Mouse (Mus musculus) heart, adult 2 months (tissue): ENCODE data around the gene Ppp1r7. TPM values are rescaled to one million over a fixed set of nuclear protein-coding genes. Genes with fewer than 3 reads are reported as not detected.
A peak's percentile ranks its signal among the peaks of the same experiment; 100 is the strongest.

Experiments used
- DNase-seq, 2 experiments: peaks; one replicate each; pipeline ENCODE4 v3.0.0; 2021
- H3K27ac ChIP-seq: fragments of 200-600 bp; 2 replicates; pipeline ENCODE4 v1.8.1; 2022
- H3K27me3 ChIP-seq: fragments of 200-500 bp; 2 replicates; pipeline ENCODE4 v1.6.1; 2012; ENCODE audit warnings: mild to moderate bottlenecking, low read length, inconsistent platforms, mixed read lengths; ENCODE audit not compliant: control insufficient read depth, insufficient read depth
- H3K36me3 ChIP-seq: fragments of 200-500 bp; 2 replicates; pipeline ENCODE4 v1.6.1; 2012; ENCODE audit warnings: low read length, inconsistent platforms; ENCODE audit not compliant: control insufficient read depth, insufficient read depth
- H3K4me1 ChIP-seq: fragments of 200-500 bp; 2 replicates; pipeline ENCODE4 v1.6.1; 2011; ENCODE audit warnings: low read length; ENCODE audit not compliant: control insufficient read depth, insufficient read depth
- H3K4me3 ChIP-seq: fragments of 200-600 bp; 2 replicates; pipeline ENCODE4 v1.8.1; 2022
- H3K79me2 ChIP-seq: fragments of 200-500 bp; replicated peaks from 2 replicates; pipeline ENCODE4 v1.6.1; 2012; ENCODE audit warnings: mild to moderate bottlenecking, inconsistent platforms, low read length, moderate library complexity, mixed read lengths; ENCODE audit not compliant: control insufficient read depth, insufficient read depth
- H3K9ac ChIP-seq: fragments of 200-500 bp; 2 replicates; pipeline ENCODE4 v1.6.1; 2012; ENCODE audit warnings: low read depth, mild to moderate bottlenecking, control low read depth, inconsistent platforms, low read length, mixed read lengths
- CTCF ChIP-seq: fragments of 200-600 bp; IDR thresholded peaks from 2 replicates; pipeline ENCODE4 v1.8.1; 2022; ENCODE audit warnings: antibody characterized with exemption, mild to moderate bottlenecking, moderate library complexity
- EP300 ChIP-seq: fragments of 200-500 bp; IDR thresholded peaks from 2 replicates; pipeline ENCODE4 v1.6.1; 2011; ENCODE audit warnings: low read depth, low read length, control low read depth; ENCODE audit not compliant: insufficient read depth
- POLR2A ChIP-seq: fragments of 200-500 bp; IDR thresholded peaks from 2 replicates; pipeline ENCODE4 v1.6.1; 2011; ENCODE audit warnings: mild to moderate bottlenecking, low read depth, low read length, control low read depth; ENCODE audit not compliant: insufficient read depth
- WGBS: fragments of 180-500 bp; shearing (Covaris S2); methylation state at CpG from one replicate; pipeline ENCODE4 v1.1.7; 2018; 5-methylcytosine and 5-hydroxymethylcytosine counted together
- intact Hi-C: fragments of 180-260 bp; cut with DNase I; formaldehyde crosslinking; loops from one replicate; pipeline ENCODE4 v1.15.1; 2025
- microRNA-seq, 2 experiments: library from miRNA; unstranded; fragments of <30 nt; microRNA quantifications; one replicate each; pipeline ENCODE4 v1.2.0; 2021
- polyA plus RNA-seq: library from polyadenylated mRNA; depleted of rRNA; stranded (reverse); fragments of >200 nt; gene quantifications from 2 replicates; pipeline ENCODE4 v1.2.3, GENCODE M21; 2012; rRNA removed
- total RNA-seq, 2 experiments: library from RNA; stranded (reverse); gene quantifications; 2 replicates each; pipeline ENCODE4 v1.2.3; 2021

The Ppp1r7 gene
- total and polyA plus RNA-seq, 3 experiments, result 2.9 to 24.1 (median 22.7) TPM

GRCm38 (mm10) chr1:93387198-93387597 is 44.5 kb downstream of the Ppp1r7 start:
- no peak overlapping the region for H3K27ac ChIP-seq
- intact Hi-C loops, result no loop called here
- no peaks in the 10 kb centered on the region for H3K36me3 ChIP-seq
- TF ChIP-seq CTCF (no peak), POLR2A (no peak)
- H3K4me3 ChIP-seq, result no peak overlapping the region
- no peak for DNase-seq
- no peaks in the 10 kb centered on the region for H3K79me2 ChIP-seq
- H3K27me3 ChIP-seq, result peaks cover 2% of the 10 kb centered on the region; the same call in 1 of the 2 replicates
- WGBS, result 71% methylated on average over 2 of the region's 2 CpGs
- H3K9ac ChIP-seq, result no peak overlapping the region
- no peaks in the 10 kb centered on the region for H3K4me1 ChIP-seq

DNA sequence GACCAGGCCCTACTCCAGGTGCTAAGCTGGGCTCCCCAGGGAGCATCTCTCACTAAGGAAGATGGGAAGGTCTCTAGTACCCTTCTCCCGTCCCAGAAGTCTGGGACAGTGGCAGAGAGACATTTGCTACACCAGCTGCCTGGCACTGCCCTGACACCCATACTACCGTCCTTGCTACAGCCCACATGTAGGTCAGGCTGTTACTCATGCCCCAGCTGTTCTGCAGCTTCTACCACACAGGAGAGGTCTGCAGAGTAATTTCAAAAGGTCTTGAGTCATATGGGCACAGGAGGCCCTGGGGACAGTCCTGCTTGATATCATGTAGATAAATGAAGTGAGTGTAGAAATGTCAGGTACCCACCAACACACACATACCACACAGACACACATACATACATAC is 46.3 kb downstream of the Ppp1r7 start:
- no peak for TF ChIP-seq EP300
- TF ChIP-seq POLR2A, result no peak
- TF ChIP-seq CTCF, result no peak
- intact Hi-C loops, result no loop called here
- H3K27ac ChIP-seq, result no peak overlapping the region
- no peaks in the 10 kb centered on the region for H3K79me2 ChIP-seq
- no peak overlapping the region for H3K4me3 ChIP-seq
- DNase-seq, result no peak
- H3K9ac ChIP-seq, result no peak overlapping the region
- WGBS, result 71% methylated on average over 2 of the region's 2 CpGs
- no peaks in the 10 kb centered on the region for H3K4me1 ChIP-seq
- H3K36me3 ChIP-seq, result no peaks in the 10 kb centered on the region
- H3K27me3 ChIP-seq, result peaks cover 2% of the 10 kb centered on the region; the same call in 1 of the 2 replicates

DNA sequence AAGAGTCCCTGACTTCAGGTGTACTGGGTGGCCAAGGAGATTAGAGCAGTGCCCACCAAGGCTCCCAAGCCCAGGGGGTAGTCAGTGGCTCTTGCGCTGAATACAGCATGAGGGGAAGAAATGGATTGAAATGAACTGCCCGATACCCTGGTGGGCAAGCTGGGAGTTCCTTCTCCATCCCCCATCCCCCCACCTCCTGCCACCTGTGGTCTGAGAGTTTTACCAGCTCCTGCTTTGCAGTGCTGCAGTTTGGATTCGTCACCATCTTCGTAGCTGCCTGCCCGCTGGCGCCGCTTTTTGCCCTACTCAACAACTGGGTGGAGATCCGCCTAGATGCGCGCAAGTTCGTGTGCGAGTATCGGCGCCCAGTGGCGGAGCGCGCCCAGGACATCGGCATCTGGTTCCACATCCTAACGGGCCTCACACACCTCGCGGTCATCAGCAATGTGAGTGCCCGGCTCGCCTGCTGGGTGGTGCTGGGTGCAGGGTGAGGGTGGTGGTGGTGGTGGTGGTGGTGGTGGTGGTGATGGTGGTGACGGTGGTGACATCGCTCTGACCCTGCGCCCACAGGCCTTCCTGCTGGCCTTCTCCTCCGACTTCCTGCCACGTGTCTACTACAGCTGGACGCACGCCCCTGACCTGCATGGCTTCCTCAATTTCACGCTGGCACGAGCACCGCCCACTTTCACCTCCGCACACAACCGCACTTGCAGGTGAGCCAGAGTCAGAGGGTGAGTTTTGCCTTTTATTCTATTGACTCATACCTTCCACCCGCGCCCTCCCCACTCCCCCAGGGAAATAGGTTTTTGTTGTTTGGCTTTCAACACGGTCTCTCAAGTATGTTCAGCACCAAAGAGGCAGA is 58.8 kb downstream of the Ppp1r7 start:
- Histone ChIP-seq H3K36me3 (no peaks in the 10 kb centered on the region), H3K4me1 (peaks cover 1% of the 10 kb centered on the region; the same call in 1 of the 2 replicates), H3K4me3 (no peak overlapping the region), H3K27ac (no peak overlapping the region), H3K27me3 (no peaks in the 10 kb centered on the region), H3K79me2 (no peaks in the 10 kb centered on the region), H3K9ac (no peak overlapping the region)
- intact Hi-C loops, result no loop called here
- WGBS, result 17% methylated on average over 38 of the region's 38 CpGs
- DNase-seq, result peak; percentile 26 to 36
- no peak for TF ChIP-seq CTCF
- no peak for TF ChIP-seq POLR2A
- TF ChIP-seq EP300, result no peak

GRCm38 (mm10) chr1:93403403-93403802 is 60.7 kb downstream of the Ppp1r7 start:
- TF ChIP-seq EP300 (no peak), POLR2A (no peak), CTCF (no peak)

More at GRCm38 (mm10) chr1:93403403-93403802, 60.7 kb downstream of the Ppp1r7 start:
- intact Hi-C loops, result no loop called here
- Histone ChIP-seq H3K79me2 (no peaks in the 10 kb centered on the region), H3K27ac (no peak overlapping the region), H3K9ac (no peak overlapping the region), H3K27me3 (no peaks in the 10 kb centered on the region), H3K4me1 (peaks cover 1% of the 10 kb centered on the region; the same call in 1 of the 2 replicates), H3K4me3 (no peak overlapping the region), H3K36me3 (no peaks in the 10 kb centered on the region)
- DNase-seq, result no peak
- WGBS, result 69% methylated on average over 4 of the region's 4 CpGs

Small RNA genes lying within 50 kb of the gene (microRNA-seq; reads per million reads assigned to microRNA genes)
- gene Mir6345 (0 reads per million in 2 experiments), gene Mir6902 (0 to 0.39 reads per million in 2 experiments)

Other genes with a start within 250 kb of the Ppp1r7 start
- 1 to 10 TPM; 1.2 to 2.0 TPM for gene Kif1a, start 240.9 kb upstream of the Ppp1r7 start, total RNA-seq
- gene Kif1a, start 240.9 kb upstream of the Ppp1r7 start, polyA plus RNA-seq, result 1.4 and 1.8 TPM in 2 replicates
- gene Agxt, start 207.6 kb upstream of the Ppp1r7 start, total RNA-seq, result not detected
- 0.23 TPM in 1 of 2 replicates, not detected in the other for gene Agxt, start 207.6 kb upstream of the Ppp1r7 start, polyA plus RNA-seq
- not detected for gene 2310007B03Rik, start 181.9 kb upstream of the Ppp1r7 start, total RNA-seq
- 0.82 TPM in 1 of 2 replicates, not detected in the other for gene 2310007B03Rik, start 181.9 kb upstream of the Ppp1r7 start, polyA plus RNA-seq
- gene Crocc2, start 174.1 kb upstream of the Ppp1r7 start, total RNA-seq, result under 1 TPM in 1 of 2 experiments, not detected in 1; 0.09 TPM
- 0.20 and 0.35 TPM in 2 replicates for gene Crocc2, start 174.1 kb upstream of the Ppp1r7 start, polyA plus RNA-seq
- gene Sned1, start 107.0 kb upstream of the Ppp1r7 start, total RNA-seq, result 1 to 10 TPM; 7.2 to 7.6 TPM
- 8.9 and 14.3 TPM in 2 replicates for gene Sned1, start 107.0 kb upstream of the Ppp1r7 start, polyA plus RNA-seq
- gene Mterf4, start 36.9 kb upstream of the Ppp1r7 start, total RNA-seq, result 10 to 100 TPM; 13.6 to 14.6 TPM
- gene Mterf4, start 36.9 kb upstream of the Ppp1r7 start, polyA plus RNA-seq, result 8.9 and 12.0 TPM in 2 replicates
- under 1 TPM; 0.10 to 0.27 TPM for gene Pask, start 628 bp downstream of the Ppp1r7 start, total RNA-seq
- 0.39 and 1.00 TPM in 2 replicates for gene Pask, start 628 bp downstream of the Ppp1r7 start, polyA plus RNA-seq
- not detected for gene Ano7, start 31.1 kb downstream of the Ppp1r7 start, total RNA-seq
- 0.04 TPM in 1 of 2 replicates, not detected in the other for gene Ano7, start 31.1 kb downstream of the Ppp1r7 start, polyA plus RNA-seq
- gene Hdlbp, start 136.0 kb downstream of the Ppp1r7 start, total RNA-seq, result 100 to 1,000 TPM; 507 to 604 TPM
- gene Hdlbp, start 136.0 kb downstream of the Ppp1r7 start, polyA plus RNA-seq, result 131 and 247 TPM in 2 replicates
- 10 to 100 TPM; 18.5 to 21.5 TPM for gene Farp2, start 169.2 kb downstream of the Ppp1r7 start, total RNA-seq
- 6.6 and 13.0 TPM in 2 replicates for gene Farp2, start 169.2 kb downstream of the Ppp1r7 start, polyA plus RNA-seq